Mouse (Mus musculus): ENCODE results near the gene Kbtbd6.

The Kbtbd6 gene

GRCm38 (mm10) chr14:79480624-79481338, 29.1 kb downstream of the Kbtbd6 start, which contains the start of gene Elf1:
Gene Elf1, plus strand, starts transcription at chr14:79481194.
- ATAC-seq (ENCODE audit: insufficient number of reproducible peaks, low FRiP score, low TSS enrichment) = peak; percentile 66

- peak; percentile 83 for ATAC-seq (ENCODE audit: insufficient number of reproducible peaks, low FRiP score, low TSS enrichment)
These were observed 29.9 kb downstream of the Kbtbd6 start, which contains the start of gene Wbp4 for GRCm38 (mm10) chr14:79481339-79482151. Gene Wbp4, minus strand, starts transcription at chr14:79481520.

GRCm38 (mm10) chr14:79482251-79482661, 30.6 kb downstream of the Kbtbd6 start:
- no peak for ATAC-seq (ENCODE audit: insufficient number of reproducible peaks, low FRiP score, low TSS enrichment)

- ATAC-seq (ENCODE audit: insufficient number of reproducible peaks, low FRiP score, low TSS enrichment) = no peak
These were observed 31.2 kb downstream of the Kbtbd6 start for GRCm38 (mm10) chr14:79482747-79483355.

GRCm38 (mm10) chr14:79483611-79484120, 32.0 kb downstream of the Kbtbd6 start:
- ATAC-seq (ENCODE audit: insufficient number of reproducible peaks, low FRiP score, low TSS enrichment) = no peak

- no peak for ATAC-seq (ENCODE audit: insufficient number of reproducible peaks, low FRiP score, low TSS enrichment)
These were observed 35.0 kb downstream of the Kbtbd6 start for GRCm38 (mm10) chr14:79486617-79486992.

GRCm38 (mm10) chr14:79486993-79487731, 35.5 kb downstream of the Kbtbd6 start:
- peak; percentile 73 for ATAC-seq (ENCODE audit: insufficient number of reproducible peaks, low FRiP score, low TSS enrichment)

- no peak for ATAC-seq (ENCODE audit: insufficient number of reproducible peaks, low FRiP score, low TSS enrichment)
These were observed 36.9 kb downstream of the Kbtbd6 start for GRCm38 (mm10) chr14:79488531-79488930.

GRCm38 (mm10) chr14:79489150-79489549, 37.5 kb downstream of the Kbtbd6 start:
- no peak for ATAC-seq (ENCODE audit: insufficient number of reproducible peaks, low FRiP score, low TSS enrichment)

GRCm38 (mm10) chr14:79490246-79490645, 38.6 kb downstream of the Kbtbd6 start:
- no peak for ATAC-seq (ENCODE audit: insufficient number of reproducible peaks, low FRiP score, low TSS enrichment)

GRCm38 (mm10) chr14:79494349-79494748, 42.7 kb downstream of the Kbtbd6 start:
- no peak for ATAC-seq (ENCODE audit: insufficient number of reproducible peaks, low FRiP score, low TSS enrichment)

GRCm38 (mm10) chr14:79499326-79499725, 47.7 kb downstream of the Kbtbd6 start:
- no peak for ATAC-seq (ENCODE audit: insufficient number of reproducible peaks, low FRiP score, low TSS enrichment)

- ATAC-seq (ENCODE audit: insufficient number of reproducible peaks, low FRiP score, low TSS enrichment) = no peak
These were observed 49.1 kb downstream of the Kbtbd6 start for GRCm38 (mm10) chr14:79500756-79501155.

- no peak for ATAC-seq (ENCODE audit: insufficient number of reproducible peaks, low FRiP score, low TSS enrichment)
These were observed 51.9 kb downstream of the Kbtbd6 start for GRCm38 (mm10) chr14:79503371-79504075.
